Mouse (Mus musculus) heart, embryonic 16.5 days (tissue): ENCODE measurements at regions not wholly inside any gene's neighbourhood (a gene's known extent, or its start where the extent isn't known, plus 50 kb on each side); places are given as distances from the start of the nearest gene placed in this dataset.

Experiments
- ATAC-seq: fragments of 200-750 bp; cut with Nextera tagmentation; replicated peaks from 2 replicates; pipeline ENCODE4 v1.8.0; 2017; ENCODE audit warnings: moderate number of reproducible peaks; ENCODE audit not compliant: insufficient read depth, low FRiP score; ENCODE audit errors: extremely low read depth
- H3K27ac ChIP-seq: fragments of 300-500 bp; sonication (generic); 2 replicates; pipeline ENCODE4 v1.5.1; 2014; ENCODE audit warnings: mild to moderate bottlenecking, low read length, control low read depth, moderate library complexity
- H3K27me3 ChIP-seq: fragments of 300-500 bp; sonication (generic); 2 replicates; pipeline ENCODE4 v1.6.1; 2014; ENCODE audit warnings: low read length, mixed read lengths; ENCODE audit not compliant: control insufficient read depth, insufficient read depth
- H3K36me3 ChIP-seq: fragments of 300-500 bp; sonication (generic); 2 replicates; pipeline ENCODE4 v1.6.1; 2014; ENCODE audit not compliant: control insufficient read depth, insufficient read depth
- H3K4me1 ChIP-seq: fragments of 300-500 bp; sonication (generic); 2 replicates; pipeline ENCODE4 v1.6.1; 2014; ENCODE audit warnings: low read length, mixed read lengths; ENCODE audit not compliant: control insufficient read depth, insufficient read depth
- H3K4me2 ChIP-seq: fragments of 300-500 bp; sonication (generic); 2 replicates; pipeline ENCODE4 v1.6.1; 2014; ENCODE audit warnings: low read depth, mild to moderate bottlenecking, control low read depth, low read length
- H3K4me3 ChIP-seq: fragments of 300-500 bp; sonication (generic); 2 replicates; pipeline ENCODE4 v1.5.1; 2014; ENCODE audit warnings: mild to moderate bottlenecking, control low read depth, low read length
- H3K9ac ChIP-seq: fragments of 300-500 bp; sonication (generic); 2 replicates; pipeline ENCODE4 v1.6.1; 2014; ENCODE audit warnings: low read length, control low read depth
- H3K9me3 ChIP-seq: fragments of 300-500 bp; sonication (generic); replicated peaks from 2 replicates; pipeline ENCODE4 v1.6.1; 2016; ENCODE audit warnings: low read length; ENCODE audit not compliant: control insufficient read depth
- WGBS: fragments of 180-500 bp; shearing (Covaris S2); extraction: QIAGEN DNeasy Blood & Tissue Kit; methylation state at CpG from one replicate; pipeline ENCODE4 v1.1.7; 2014; 5-methylcytosine and 5-hydroxymethylcytosine counted together

GRCm38 (mm10) chr4:80442711-80443110 lies 391.2 kb upstream of the Tyrp1 start:
- no peak overlapping the region for H3K27ac ChIP-seq
- 70% methylated on average over 4 of the region's 4 CpGs for WGBS
- no peaks in the 10 kb centered on the region for H3K9me3 ChIP-seq
- no peak overlapping the region for H3K4me2 ChIP-seq
- no peaks in the 10 kb centered on the region for H3K36me3 ChIP-seq
- ATAC-seq, result no peak
- no peaks in the 10 kb centered on the region for H3K27me3 ChIP-seq
- H3K4me3 ChIP-seq, result no peak overlapping the region
- H3K9ac ChIP-seq, result no peak overlapping the region
- no peaks in the 10 kb centered on the region for H3K4me1 ChIP-seq

- H3K4me2 ChIP-seq, result no peak overlapping the region
- no peaks in the 10 kb centered on the region for H3K27me3 ChIP-seq
- H3K9ac ChIP-seq, result no peak overlapping the region
- 71% methylated on average over 1 of the region's 1 CpGs for WGBS
- H3K4me1 ChIP-seq, result no peaks in the 10 kb centered on the region
- no peaks in the 10 kb centered on the region for H3K9me3 ChIP-seq
- H3K27ac ChIP-seq, result no peak overlapping the region
- no peaks in the 10 kb centered on the region for H3K36me3 ChIP-seq
- no peak for ATAC-seq
- H3K4me3 ChIP-seq, result no peak overlapping the region
Observed at GRCm38 (mm10) chr4:80463615-80464014, 370.3 kb upstream of the Tyrp1 start.

DNA sequence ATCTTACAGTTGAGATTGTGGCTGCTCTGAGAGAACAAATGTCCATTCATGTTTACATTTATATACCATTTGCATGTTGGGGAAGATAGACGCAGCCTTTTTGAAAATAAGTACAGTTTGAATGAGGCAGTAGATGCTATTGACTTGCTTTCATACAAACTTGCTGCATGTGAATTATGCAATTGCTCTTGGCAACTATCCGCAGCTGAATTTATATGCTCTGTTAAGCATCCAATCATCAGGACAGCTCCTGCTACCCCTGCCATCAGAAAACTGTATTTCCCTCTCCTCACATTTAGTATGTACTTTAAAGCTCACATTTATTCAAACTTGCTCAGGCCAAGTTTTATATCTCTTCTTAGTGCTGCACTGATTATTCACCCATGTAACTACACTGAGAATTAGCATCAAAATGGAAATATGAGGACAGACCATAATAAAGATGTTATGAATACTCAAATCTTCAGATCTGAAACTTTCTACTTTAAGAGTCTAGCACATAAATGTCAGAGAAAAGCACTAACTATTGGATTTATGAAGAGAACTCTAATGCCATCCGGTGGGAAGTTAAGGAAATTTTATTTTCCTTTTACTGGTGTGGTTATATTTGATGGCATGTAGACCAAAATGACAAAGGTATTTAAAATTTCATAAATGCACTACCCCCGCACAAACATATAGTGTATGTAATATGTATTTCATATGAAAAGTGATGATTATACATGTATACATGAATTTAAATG lies 358.0 kb upstream of the Tyrp1 start:
- Histone ChIP-seq H3K4me3 (no peak overlapping the region), H3K4me1 (no peaks in the 10 kb centered on the region), H3K36me3 (no peaks in the 10 kb centered on the region), H3K9me3 (no peaks in the 10 kb centered on the region), H3K27ac (no peak overlapping the region), H3K4me2 (no peak overlapping the region), H3K27me3 (no peaks in the 10 kb centered on the region), H3K9ac (no peak overlapping the region)
- no peak for ATAC-seq
- WGBS, result 78% methylated on average over 4 of the region's 4 CpGs

GRCm38 (mm10) chr4:80515087-80515486 lies 318.8 kb upstream of the Tyrp1 start:
- no peaks in the 10 kb centered on the region for H3K36me3 ChIP-seq
- no peak overlapping the region for H3K9ac ChIP-seq
- no peaks in the 10 kb centered on the region for H3K4me1 ChIP-seq
- H3K27me3 ChIP-seq, result no peaks in the 10 kb centered on the region
- WGBS, result 61% methylated on average over 2 of the region's 2 CpGs
- no peak overlapping the region for H3K27ac ChIP-seq
- no peaks in the 10 kb centered on the region for H3K9me3 ChIP-seq
- no peak for ATAC-seq
- H3K4me3 ChIP-seq, result no peak overlapping the region
- no peak overlapping the region for H3K4me2 ChIP-seq

GRCm38 (mm10) chr4:80517476-80518285 lies 316.2 kb upstream of the Tyrp1 start:
- peak overlapping the region; percentile 22 for H3K4me3 ChIP-seq
- 0 out of 2 replicates have a peak overlapping the region, but pooled peaks have one; percentile 11 for H3K9ac ChIP-seq
- H3K27ac ChIP-seq, result no peak overlapping the region
- ATAC-seq, result 0 out of 2 replicates have a peak, but pooled peaks have one; percentile 69
- no peaks in the 10 kb centered on the region for H3K36me3 ChIP-seq
- no peaks in the 10 kb centered on the region for H3K9me3 ChIP-seq
- H3K27me3 ChIP-seq, result no peaks in the 10 kb centered on the region
- WGBS, result 21% methylated on average over 12 of the region's 12 CpGs
- peak overlapping the region; percentile 53 for H3K4me2 ChIP-seq
- H3K4me1 ChIP-seq, result no peaks in the 10 kb centered on the region

DNA sequence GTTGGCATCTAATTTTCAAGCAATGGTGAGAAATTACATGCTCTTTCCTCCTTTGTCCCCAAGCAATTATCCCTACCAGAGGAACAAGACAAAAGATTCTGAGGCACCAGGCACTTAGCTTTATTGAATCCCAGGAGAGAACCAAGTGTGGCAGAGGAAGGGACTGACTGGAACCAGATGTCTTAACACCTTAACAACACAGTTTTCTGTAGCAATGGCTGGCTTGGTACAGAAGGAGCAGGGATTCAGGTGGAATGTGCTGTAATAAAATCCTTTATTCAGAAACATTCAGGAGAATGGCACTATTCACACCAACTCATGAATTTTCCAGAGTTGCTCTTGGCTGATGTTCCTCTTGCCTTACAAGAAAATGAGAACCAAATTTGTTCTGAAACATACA lies 315.3 kb upstream of the Tyrp1 start:
- no peaks in the 10 kb centered on the region for H3K27me3 ChIP-seq
- no peak overlapping the region for H3K4me3 ChIP-seq
- no peak for ATAC-seq
- H3K27ac ChIP-seq, result no peak overlapping the region
- H3K9ac ChIP-seq, result no peak overlapping the region
- no peaks in the 10 kb centered on the region for H3K9me3 ChIP-seq
- no peaks in the 10 kb centered on the region for H3K36me3 ChIP-seq
- no peaks in the 10 kb centered on the region for H3K4me1 ChIP-seq
- H3K4me2 ChIP-seq, result no peak overlapping the region

GRCm38 (mm10) chr4:80539854-80540253 lies 294.1 kb upstream of the Tyrp1 start:
- no peaks in the 10 kb centered on the region for H3K4me1 ChIP-seq
- H3K9me3 ChIP-seq, result no peaks in the 10 kb centered on the region
- H3K4me2 ChIP-seq, result no peak overlapping the region
- H3K36me3 ChIP-seq, result no peaks in the 10 kb centered on the region
- no peak overlapping the region for H3K4me3 ChIP-seq
- 68% methylated on average over 4 of the region's 4 CpGs for WGBS
- no peak overlapping the region for H3K9ac ChIP-seq
- H3K27me3 ChIP-seq, result no peaks in the 10 kb centered on the region
- no peak for ATAC-seq
- H3K27ac ChIP-seq, result no peak overlapping the region

- no peak for ATAC-seq
- 75% methylated on average over 3 of the region's 3 CpGs for WGBS
Observed at GRCm38 (mm10) chr4:80545086-80545485, 288.8 kb upstream of the Tyrp1 start.

DNA sequence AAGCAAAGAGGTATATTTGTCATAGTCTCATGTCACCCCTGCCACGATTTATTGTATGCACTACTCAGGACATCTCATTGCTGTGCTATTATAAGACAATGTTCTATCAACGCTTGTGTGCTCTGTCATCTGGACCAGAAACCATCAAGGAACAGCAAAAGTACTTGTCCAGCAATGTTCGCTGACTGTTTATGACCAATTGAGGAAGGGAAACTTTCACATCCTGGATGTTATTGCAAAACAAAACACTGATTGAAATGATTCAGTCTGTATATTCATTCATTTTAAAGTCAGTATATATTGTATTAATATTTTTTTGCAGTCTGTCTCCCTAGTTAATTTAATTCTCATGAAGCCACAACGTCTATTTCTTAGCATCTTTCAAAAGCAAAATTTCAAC lies 244.5 kb upstream of the Tyrp1 start:
- H3K27ac ChIP-seq, result no peak overlapping the region
- H3K4me1 ChIP-seq, result no peaks in the 10 kb centered on the region
- no peaks in the 10 kb centered on the region for H3K36me3 ChIP-seq
- no peaks in the 10 kb centered on the region for H3K9me3 ChIP-seq
- H3K4me2 ChIP-seq, result no peak overlapping the region
- H3K4me3 ChIP-seq, result no peak overlapping the region
- no peak overlapping the region for H3K9ac ChIP-seq
- no peak for ATAC-seq
- 75% methylated on average over 4 of the region's 4 CpGs for WGBS
- no peaks in the 10 kb centered on the region for H3K27me3 ChIP-seq

More at GRCm38 (mm10) chr4:80545086-80545485, 288.8 kb upstream of the Tyrp1 start:
- Histone ChIP-seq H3K9me3 (no peaks in the 10 kb centered on the region), H3K9ac (no peak overlapping the region), H3K27me3 (no peaks in the 10 kb centered on the region), H3K27ac (no peak overlapping the region), H3K36me3 (no peaks in the 10 kb centered on the region), H3K4me2 (no peak overlapping the region), H3K4me3 (no peak overlapping the region), H3K4me1 (no peaks in the 10 kb centered on the region)
